Mouse (Mus musculus): ENCODE data around the gene Sept4.

The Sept4 gene

GRCm38 (mm10) chr11:87568255-87568953, at the start of gene Sept4:
Sept4 (plus strand) TSS chr11:87568903.
- no peak for DNase-seq (ENCODE audit: low read depth, low spot score)

DNA sequence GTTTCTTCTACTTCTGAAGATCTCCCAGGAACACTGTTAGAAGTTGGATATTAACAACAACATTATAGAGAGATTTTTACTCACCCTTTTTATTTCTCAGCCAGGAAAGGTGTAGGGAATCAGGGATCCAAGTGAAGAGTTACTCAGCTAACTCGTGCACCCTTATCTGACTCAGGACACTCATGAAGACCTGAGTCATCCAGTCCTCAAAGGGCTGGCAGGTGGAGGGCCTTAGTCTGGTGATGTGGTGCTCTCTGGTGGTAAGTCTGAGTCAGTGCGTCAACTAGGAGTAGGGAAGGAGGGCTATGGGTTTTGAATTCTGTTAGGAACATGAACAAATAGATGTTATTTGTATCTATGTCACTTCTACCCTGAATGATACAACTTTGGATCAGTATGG, 49.4 kb upstream of the Sept4 start:
- peak; percentile 27 for DNase-seq (ENCODE audit: low read depth, low spot score)

DNA sequence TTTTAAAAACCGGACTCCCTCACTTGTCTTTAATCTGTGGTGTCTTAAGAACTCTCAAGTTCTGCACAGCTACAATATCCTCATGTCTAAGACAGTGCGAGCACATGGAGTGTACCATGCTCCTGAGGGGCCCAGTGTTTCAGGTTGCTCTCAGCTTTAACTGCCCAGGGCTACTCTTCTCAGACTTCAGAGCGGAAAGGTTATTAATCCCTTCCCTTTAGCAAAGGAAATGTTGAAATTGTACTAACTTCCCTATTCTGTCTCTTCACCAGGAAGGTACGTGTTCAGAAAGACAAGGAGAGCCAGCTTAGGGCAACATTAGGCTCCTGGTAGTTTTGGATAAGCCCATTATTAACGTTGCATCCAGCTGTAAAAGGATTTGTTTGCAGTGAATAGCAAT, 45.2 kb upstream of the Sept4 start:
- DNase-seq (ENCODE audit: low read depth, low spot score) = no peak

DNA sequence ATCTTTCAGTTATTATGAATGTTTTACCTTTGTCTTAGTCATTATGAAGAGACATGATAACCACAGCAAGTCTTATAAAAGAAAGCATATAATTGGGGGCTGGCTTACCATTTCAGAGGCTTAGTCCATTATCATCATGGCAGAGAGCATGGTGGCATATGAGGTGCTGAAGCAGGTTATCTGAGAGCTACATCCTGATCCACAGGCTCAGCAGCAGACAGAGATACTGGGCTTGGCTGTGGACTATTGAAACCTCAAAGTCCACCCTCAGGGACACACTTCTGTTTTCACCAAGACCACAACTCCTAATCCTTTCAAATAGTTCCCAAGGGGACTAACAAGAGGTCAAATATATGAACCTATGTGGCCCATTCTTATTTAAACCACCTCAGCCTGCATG, 44.7 kb upstream of the Sept4 start:
- DNase-seq (ENCODE audit: low read depth, low spot score) = no peak

DNA sequence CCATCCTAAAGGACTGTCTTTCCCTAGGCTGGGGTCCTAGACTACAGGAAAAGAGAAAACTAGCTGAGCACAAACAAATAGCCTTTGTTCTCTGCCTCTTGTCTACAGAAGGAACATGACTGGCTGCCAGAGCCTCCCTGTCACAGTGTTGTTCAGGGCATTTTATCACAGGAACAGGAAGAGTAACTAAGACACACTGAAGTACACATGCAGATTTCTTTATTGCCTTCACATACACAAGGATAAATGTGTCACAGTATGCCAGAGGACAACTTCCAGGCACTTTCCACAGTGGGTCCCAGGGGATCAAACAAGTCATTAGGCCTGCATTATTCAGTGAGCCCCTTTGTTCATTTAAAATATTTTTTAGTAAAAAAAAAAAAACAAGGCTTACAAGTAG, 43.9 kb upstream of the Sept4 start:
- DNase-seq (ENCODE audit: low read depth, low spot score) = no peak

GRCm38 (mm10) chr11:87527364-87527763, 41.3 kb upstream of the Sept4 start:
- no peak for DNase-seq (ENCODE audit: low read depth, low spot score)

- no peak for DNase-seq (ENCODE audit: low read depth, low spot score)
Measured at GRCm38 (mm10) chr11:87527990-87528389, 40.7 kb upstream of the Sept4 start.

- no peak for DNase-seq (ENCODE audit: low read depth, low spot score)
Measured at GRCm38 (mm10) chr11:87531695-87532094, 37.0 kb upstream of the Sept4 start.

- DNase-seq (ENCODE audit: low read depth, low spot score) = no peak
Measured at GRCm38 (mm10) chr11:87542285-87542684, 26.4 kb upstream of the Sept4 start.

GRCm38 (mm10) chr11:87542906-87543305, 25.8 kb upstream of the Sept4 start:
- DNase-seq (ENCODE audit: low read depth, low spot score) = no peak

DNA sequence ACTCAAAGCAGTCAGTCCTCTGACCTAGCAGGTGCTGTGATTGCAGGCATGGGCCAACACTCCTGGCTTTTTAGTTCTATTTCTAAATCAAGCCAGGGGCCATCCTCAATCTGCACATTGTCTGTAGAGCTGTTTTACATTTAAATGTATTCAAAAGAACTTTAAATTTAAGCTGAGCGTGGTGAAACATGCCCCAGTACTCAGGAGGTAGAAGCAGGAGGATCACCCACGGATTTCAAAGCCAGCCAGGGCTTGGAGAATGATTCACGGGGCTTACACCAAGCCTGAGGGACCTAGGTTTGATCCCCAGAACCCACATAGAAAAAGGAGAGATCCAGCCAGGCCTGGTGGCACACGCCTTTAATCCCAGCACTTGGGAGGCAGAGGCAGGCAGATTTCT, 15.4 kb upstream of the Sept4 start:
- no peak for DNase-seq (ENCODE audit: low read depth, low spot score)

- DNase-seq (ENCODE audit: low read depth, low spot score) = no peak
Measured at GRCm38 (mm10) chr11:87554386-87554785, 14.3 kb upstream of the Sept4 start.

DNA sequence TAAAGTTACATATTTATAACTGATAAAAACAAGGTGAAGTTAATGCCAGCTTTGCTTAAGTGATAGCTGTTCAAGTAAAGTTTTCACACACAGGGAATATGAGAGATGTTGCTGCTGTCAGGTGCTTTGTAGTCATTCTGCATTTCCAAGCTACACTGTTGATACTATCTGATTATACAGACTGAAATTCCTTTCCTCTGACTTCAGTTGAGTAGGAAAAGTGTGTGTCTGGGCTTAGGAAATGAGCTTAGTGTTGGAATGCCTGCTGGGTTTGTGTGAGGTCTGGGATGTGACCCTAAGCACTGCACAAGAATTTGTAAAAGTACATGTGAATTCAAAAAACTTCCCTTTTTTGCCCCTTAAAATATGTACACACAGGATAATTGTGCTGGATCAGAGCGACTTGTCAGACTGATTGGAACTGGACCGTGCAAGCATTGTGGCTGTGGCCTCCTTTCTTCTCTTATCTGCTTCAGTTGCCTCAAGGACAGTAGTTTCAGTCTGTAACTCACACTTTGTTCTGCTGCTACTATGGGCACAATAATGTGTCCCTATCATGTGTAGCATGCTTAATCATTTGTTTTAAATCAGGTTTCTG, 13.5 kb upstream of the Sept4 start:
- DNase-seq (ENCODE audit: low read depth, low spot score) = no peak

DNA sequence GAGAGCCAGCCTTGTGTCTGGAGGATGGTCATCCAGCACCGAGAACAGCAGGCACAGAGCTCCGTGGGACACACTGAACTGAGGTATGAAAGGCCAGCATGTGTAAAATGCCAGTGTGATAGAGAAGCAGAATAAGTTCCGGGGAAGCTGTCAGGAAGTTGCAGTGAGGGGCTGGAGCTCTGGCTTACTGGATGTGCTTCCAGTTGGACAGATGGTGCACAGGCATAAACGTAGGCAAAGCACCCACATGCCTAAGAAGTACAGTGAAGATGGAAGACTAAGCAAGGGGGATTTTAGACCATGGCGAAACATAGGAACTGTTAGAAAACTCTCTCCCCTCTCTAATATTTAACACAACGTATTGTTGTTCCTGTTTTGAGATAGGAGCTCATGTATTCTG, 7.5 kb upstream of the Sept4 start:
- no peak for DNase-seq (ENCODE audit: low read depth, low spot score)

GRCm38 (mm10) chr11:87566501-87566900, 2.2 kb upstream of the Sept4 start, which contains the start of gene Gm11492:
Gm11492 (plus strand) TSS chr11:87566653.
- DNase-seq (ENCODE audit: low read depth, low spot score) = no peak

DNA sequence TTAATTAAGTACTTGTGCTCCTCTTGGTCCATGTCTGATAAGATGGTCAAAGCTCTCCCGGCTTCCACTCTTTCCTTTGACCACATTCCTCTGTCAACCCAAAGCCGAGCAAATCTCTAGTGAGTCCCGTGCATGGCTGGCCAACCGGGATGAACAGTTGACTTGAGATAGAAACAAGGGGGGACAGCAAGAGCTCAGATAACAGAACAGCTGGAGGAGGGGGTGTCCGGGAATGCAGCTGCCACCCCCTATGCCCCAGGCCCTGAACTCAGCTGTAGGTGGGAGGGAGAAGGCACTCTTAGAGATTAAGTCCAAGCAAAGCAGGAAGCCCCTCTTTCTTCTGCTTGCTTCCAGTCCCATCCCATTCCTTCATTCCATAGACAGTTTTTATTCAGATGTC, 2.0 kb downstream of the Sept4 start:
- no peak for DNase-seq (ENCODE audit: low read depth, low spot score)

- DNase-seq (ENCODE audit: low read depth, low spot score) = no peak
Measured at GRCm38 (mm10) chr11:87571361-87571950, 2.8 kb downstream of the Sept4 start.

GRCm38 (mm10) chr11:87573751-87574150, 5.0 kb downstream of the Sept4 start:
- DNase-seq (ENCODE audit: low read depth, low spot score) = no peak

GRCm38 (mm10) chr11:87574520-87575180, 5.9 kb downstream of the Sept4 start:
- DNase-seq (ENCODE audit: low read depth, low spot score) = no peak

GRCm38 (mm10) chr11:87577601-87578248, 9.0 kb downstream of the Sept4 start:
- no peak for DNase-seq (ENCODE audit: low read depth, low spot score)

DNA sequence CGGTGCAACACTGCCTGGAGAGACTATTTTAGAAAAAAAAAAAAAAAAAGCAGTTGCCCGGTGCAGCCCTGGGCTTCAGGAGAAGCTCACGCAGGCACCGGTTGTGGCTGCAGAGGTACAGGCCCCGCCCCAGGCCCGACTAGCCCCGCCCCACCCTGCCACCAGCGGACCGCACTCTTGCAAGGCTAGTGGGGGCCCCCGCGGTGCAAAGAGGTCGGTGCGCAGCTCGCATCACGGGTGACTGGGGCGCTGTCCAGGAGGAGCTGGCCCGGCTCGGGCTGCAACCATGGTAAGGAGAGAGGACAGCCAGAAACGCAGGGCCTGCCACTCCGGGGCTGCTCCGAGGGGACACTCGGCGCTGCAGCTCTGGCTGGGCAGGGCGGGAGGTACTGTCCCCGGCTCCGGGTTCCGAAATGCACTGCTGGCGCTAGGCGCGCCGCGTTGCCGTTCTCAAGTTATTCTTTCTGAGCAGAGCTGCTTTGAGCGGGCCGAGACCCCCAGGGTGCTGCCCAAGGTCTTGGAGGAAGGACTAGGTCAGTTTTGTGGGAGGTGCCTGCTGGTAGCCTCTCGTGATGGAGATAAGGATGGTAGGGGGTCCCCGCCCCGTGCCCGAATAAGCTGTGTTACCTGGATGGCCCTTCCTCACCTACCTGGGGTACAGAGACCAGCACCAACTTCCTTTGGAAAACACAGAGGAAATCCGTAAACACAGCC, 9.7 kb downstream of the Sept4 start:
- no peak for DNase-seq (ENCODE audit: low read depth, low spot score)

All from retina, postnatal 7 days (tissue).